Mouse (Mus musculus) monocyte, adult 2 months (primary cell): ENCODE results near the gene Slc17a7.
A peak's percentile ranks its signal among the peaks of the same experiment; 100 is the strongest.
"Not testable (repeated sequence)": the region's sequence is repeated elsewhere in the genome, so short reads cannot be mapped to it uniquely, and the experiment has no call there.

Source experiments
- DNase-seq, 2 experiments: peaks; one replicate each; pipeline ENCODE4 v3.0.0; 2022; ENCODE audit warnings: low spot score in 2 of 2, low read depth in 1 of 2

The Slc17a7 gene

DNA sequence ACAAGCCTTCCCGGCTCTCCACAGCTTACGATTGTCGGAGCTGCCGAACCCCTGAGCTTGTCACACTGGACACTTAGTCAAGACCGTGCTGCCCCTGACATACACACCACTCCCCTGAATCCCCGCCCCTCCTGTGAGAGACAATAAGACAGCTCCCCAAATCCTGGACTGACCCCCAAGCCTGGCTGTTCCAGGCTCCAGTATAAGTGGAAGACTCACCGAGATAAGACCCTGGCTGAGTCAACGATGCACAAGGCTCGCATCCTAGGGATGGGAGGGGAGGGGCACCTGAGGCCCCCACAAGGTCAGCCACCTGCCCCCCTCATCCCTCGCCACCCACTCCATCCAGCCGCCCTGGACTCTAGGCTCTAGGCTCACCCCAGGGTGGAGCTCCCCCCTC is 31.9 kb upstream of the Slc17a7 start:
- no peak for DNase-seq

GRCm38 (mm10) chr7:45133446-45134159 is 30.1 kb upstream of the Slc17a7 start:
- DNase-seq: no peak

DNA sequence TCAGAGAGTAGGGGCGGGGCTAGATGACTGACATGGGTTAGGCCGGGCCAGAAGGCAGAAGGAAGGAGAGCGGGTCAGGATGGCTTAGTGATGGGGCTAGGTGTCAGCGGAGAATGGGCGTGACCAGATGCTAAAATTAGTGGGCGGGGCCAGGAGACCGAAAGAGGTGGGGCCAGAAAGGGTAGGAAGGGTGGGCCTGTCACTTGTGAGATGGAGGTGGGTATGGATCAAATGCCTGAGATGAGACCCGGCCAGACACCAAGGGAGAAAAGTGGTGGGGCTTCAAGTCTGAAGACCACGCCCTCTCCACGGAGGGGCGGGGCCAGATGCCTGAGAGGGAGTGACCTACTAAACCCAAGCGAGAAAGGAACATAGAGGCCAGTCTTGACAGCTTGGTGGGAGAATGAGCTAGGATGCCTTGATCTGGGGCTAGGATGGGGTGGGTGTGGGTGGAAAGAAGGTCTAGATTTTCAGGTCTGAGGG is 29.2 kb upstream of the Slc17a7 start:
- DNase-seq: no peak

GRCm38 (mm10) chr7:45135370-45135769 is 28.4 kb upstream of the Slc17a7 start:
- no peak for DNase-seq

DNA sequence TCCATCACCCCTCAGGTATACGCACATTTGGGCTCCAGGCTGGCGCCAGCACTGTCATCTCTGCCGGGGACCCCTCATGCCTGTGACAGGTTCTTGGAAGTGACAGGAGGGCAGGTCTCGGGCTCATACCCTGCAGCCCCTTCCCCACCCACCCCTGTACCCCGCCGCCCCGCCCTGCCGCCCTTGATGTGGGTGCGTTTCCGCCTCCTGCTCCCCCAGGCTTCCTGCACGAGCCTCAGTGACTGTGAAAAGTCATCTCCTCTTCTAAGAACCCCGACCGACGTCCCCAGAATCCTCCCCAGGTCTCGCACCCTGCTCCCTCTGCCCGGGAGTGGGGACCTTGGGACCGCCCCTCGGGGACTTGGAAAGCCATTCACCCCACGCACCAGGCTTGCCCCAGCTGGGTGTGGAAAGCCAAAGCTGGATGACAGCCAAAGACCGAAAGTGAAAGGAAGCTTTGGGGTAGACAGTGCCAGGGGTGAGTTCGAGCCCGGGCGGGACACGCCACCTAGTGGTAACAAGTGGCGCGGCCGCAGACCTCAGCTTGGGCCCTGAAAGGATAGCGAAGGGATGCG is 27.7 kb upstream of the Slc17a7 start, which contains the start of the genes Gm45713 and Flt3l:
Gene Gm45713, minus strand, starts transcription at position 239 of the 575 bp plus-strand sequence.
Gene Flt3l, minus strand, starts transcription at position 440 of the 575 bp plus-strand sequence.
- DNase-seq: peak; percentile 63 to 87

DNA sequence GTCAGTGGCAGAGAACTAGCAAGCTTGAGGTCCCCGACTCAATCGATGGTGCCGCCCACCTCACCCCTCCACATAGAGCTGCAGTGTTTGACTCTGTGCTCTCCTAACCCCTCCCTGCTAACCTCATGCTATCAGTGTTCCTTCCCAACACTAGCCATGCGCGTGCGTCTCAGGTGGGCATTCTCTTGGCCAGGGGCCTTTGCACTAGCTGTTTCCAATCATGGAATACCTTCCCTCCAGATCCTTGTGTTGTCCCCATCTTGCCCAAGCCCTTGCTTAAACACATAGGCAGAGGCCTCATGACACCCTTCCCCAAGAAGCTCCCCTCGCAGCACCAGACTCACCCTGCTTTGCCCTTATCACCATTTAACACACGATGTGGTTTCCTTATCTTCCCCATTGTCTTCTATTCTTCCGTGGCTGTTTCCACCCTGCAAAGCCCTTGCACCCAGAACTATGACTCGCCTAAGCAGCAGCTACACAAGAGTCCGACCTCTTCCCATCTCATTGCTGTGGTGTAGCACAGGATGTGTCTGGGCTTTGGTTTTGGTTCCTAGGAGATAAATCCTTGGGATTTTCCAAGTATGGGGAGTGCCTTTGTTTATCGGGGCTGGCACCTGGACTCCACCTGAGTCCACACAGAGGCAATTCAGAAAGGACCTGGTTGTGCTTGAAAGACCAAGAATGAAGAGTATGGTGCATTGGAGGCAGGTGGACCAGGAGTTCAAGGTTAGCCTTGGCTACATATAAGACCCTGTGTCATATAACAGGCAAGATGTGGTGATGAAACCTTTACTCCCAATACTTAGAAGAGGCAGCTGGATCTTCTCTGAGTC is 26.4 kb upstream of the Slc17a7 start:
- DNase-seq: no peak

- DNase-seq: no peak
These were observed 25.3 kb upstream of the Slc17a7 start for GRCm38 (mm10) chr7:45138403-45138802.

DNA sequence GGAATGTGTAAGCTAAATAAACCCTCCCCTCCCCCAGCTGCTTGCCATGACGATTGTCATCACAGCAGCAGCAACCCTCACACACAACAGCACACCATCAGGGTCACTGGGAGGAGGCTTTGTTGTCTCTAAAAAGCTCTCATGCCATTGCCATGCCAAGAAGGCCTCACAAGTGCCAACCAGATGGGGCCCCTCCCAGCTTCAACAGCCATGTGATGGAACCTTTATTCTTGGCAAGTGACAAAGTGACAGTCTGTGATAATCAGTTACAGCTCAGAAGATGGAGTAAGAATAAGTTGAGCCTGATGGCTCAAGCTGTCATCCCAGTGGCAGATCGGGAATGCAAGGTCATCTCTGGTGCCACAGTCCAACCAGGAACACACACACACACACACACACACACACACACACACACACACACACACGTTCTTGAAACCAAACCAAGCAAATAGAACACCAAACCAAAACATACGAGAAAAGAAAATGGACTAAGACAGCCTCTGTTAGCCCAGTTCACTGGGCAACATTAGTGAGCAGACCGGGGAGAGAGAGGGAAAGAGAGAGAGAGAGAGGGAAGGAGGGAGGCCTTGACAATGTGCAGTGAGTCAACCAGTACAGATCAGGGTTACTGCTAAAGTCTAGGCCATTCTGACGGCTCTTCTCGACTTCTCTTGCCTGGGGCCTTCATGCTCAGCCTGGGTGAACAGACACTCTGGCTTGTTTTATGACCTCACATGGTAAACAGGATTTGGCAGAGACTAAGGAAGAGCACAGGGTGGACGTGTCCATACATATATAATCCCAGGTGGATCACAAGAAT is 23.6 kb upstream of the Slc17a7 start:
- no peak for DNase-seq

DNA sequence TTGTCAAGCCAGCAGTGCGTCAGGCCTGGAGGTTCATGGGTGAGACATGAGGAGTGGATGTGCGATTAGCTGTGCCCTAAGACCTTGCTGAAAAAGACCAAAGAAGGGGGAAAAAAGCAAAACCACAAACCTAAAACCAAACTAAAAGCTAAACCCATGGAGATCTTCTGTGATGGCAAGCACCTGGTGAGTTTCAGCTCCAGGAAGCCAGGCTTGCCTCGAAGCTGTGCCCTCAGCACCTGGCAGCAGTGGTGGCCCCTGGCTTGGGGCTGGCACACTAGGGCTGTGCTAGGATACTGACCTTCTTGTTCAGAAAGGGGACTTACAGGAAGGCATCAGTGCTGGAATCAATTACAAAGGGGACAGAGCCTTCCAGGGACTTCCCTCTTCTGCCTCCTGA is 22.4 kb upstream of the Slc17a7 start:
- DNase-seq: no peak

GRCm38 (mm10) chr7:45141914-45142313 is 21.8 kb upstream of the Slc17a7 start:
- no peak for DNase-seq

GRCm38 (mm10) chr7:45144368-45145174 is 19.2 kb upstream of the Slc17a7 start:
- no peak for DNase-seq

GRCm38 (mm10) chr7:45145460-45145859 is 18.3 kb upstream of the Slc17a7 start:
- no peak for DNase-seq

DNA sequence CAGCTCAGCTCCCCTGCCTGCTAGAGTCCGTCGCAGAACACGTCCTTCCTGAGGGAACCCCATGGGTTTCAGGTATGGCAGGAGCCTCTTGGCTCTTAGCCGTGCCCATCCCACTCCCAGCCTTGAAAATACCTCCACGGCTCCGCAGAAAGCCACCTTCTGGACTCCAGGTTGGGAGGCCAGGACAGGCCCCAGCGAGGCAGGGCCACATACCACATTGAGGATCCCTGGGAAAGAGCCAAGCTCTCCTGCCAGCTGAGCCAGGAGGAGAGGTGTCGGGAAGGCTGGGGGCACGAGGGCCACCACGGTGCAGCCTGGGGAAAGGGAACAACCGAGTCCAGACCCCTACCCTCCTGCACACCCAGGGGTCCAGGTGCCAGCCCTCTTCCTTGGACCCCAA is 16.5 kb upstream of the Slc17a7 start:
- DNase-seq: no peak

DNA sequence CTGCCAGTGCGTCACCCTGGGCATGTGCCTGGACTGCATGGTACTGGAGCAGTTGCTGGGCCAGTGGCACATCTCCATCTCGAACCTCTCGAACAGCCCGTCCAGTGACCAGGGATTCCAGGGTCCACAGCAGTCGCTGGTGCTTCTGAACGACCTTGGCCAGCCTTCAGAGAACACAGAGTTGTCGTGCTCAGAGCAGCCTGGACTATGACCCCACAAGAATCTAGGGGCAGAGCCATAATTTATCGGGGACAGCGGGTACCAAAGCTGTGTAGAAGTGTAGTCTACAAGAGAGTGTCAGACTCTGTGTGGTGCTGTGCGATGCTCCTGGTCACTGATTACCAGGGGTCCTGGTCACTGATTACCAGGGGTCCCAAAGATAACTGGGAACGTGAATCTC is 15.8 kb upstream of the Slc17a7 start:
- no peak for DNase-seq

DNA sequence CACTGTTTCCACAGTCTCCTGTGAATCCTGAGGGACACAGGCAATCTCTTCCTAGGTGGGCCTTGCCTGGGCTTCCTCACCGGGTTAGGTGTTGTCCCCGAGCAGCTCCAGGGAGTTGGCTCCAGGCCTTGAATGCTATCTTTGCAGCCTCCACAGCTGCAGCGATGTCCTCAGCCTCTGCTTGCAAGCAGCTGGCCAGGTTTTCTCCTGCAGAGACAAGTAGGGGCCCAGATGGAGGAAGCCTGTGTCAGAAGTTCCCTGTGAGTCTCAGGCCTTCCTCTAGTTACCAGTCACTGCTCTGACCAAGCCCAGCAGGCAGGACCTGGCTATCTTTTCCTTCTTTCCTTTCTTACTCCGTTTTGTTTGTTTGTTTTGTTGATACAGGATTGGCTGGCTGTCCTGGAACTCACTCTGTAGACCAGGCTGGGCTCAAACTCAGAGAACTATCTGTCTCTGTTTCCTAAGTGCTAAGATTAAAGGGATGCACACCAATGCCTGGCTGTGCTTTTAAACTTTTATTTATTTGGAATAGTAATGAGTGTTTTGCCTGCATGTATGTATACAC is 15.1 kb upstream of the Slc17a7 start:
- DNase-seq: no peak

- no peak for DNase-seq
These were observed 14.2 kb upstream of the Slc17a7 start for GRCm38 (mm10) chr7:45149545-45149944.

DNA sequence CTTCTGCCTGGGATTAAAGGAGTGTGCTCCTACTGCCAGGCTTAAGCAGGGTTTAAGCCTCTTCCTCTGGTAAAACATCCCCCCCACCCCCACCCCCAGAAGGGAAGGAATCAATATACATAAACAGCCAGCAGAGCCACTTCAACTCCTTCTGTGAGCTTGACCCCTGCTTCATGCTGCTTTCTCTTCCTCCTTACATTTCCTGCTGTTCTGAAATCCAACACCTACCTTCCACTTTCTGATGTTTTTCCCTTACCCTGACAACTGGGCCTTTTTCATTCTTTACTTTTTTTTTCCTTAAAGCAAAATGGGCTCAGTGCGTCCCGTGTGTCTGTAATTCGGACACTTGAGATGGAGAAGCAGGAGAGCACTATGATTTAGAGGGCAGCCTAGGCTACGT is 13.4 kb upstream of the Slc17a7 start:
- no peak for DNase-seq

GRCm38 (mm10) chr7:45151303-45151702 is 12.4 kb upstream of the Slc17a7 start:
- no peak for DNase-seq

- DNase-seq: not testable (repeated sequence)
These were observed 10.7 kb upstream of the Slc17a7 start for GRCm38 (mm10) chr7:45153052-45153451.

DNA sequence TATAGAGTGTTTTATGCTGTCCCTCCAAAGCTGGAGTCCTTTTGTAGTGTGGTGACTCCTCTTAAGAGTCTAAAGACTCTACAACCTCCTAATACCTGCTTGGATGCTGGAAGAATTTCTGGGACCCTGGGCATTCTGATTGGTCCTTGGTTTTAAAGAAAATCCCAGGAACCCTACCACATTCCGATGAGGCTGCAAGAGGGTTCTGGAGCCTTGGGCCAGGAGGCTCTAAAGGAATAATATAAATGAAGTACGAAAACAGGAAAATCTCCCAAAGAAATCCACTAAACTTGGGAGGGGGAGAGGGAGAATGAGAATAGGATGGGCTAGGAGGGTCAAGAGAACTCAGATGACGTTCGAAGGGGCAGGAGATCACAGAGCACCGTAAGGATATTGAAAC is 10.2 kb upstream of the Slc17a7 start:
- DNase-seq: no peak
